Mouse (Mus musculus) heart, adult 8-10 months (tissue): ENCODE data around the gene Dlgap1. TPM values are rescaled to one million over a fixed set of nuclear protein-coding genes. Genes with fewer than 3 reads are reported as not detected.

ENCODE experiments used
- DNase-seq: peaks from one replicate; pipeline ENCODE4 v3.0.0; 2022; ENCODE audit warnings: low spot score
- total RNA-seq, 4 experiments: library from RNA; stranded (reverse); gene quantifications; 2 replicates each; pipeline ENCODE4 v1.2.4; 2022

Dlgap1 gene
- total RNA-seq, 4 experiments from 2014 or later: 0.49 to 1.1 (median 0.80) TPM

DNA sequence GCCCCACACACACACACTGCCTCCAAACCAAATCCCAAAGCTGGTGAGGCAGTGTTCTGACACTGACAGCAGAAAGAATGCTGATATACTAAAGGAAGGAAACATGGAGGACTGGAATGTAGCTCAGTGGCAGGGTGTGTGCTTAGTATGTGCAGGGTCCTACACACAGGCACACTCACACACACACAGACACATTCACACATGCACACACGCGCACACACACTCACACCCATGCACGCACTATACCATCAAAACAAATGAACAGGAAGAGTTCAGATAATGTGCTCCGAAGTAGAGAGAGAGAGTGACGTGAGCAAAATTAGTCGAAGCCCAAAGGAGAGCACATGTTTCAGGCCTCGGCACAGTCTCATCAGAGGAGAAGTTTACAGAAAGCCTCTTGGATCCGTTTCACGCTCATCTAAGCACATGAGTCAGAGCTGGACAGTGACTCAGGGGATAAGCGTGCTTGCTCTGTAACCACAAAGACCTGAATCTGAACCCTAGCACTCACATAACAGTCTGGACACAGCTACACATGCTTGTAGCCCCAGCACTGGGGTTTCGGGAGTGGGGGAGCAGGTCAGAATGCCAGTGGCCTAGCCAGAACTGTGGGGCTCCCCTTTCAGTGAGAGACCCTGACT is 750.9 kb downstream of the Dlgap1 start:
- peak; percentile 35 for DNase-seq

DNA sequence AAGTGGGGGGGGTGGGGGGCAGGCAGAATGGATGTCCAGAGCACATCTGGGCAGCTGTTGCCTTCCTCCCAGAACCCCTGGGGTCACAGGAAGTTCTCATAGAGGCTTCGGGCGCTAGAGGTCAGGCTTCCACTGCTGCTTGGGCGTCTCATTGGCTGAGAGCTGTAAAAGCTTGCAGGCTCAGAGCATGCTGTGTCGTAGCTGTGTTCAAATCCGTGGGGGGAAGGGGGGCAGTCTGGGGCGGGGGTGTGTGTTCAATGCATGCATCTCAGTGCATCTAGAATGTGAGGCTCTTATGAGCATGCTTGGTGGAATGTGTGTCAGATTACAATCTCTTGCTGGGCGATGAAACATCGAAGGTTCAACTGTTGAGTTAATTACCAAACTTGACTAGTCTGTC is 751.9 kb downstream of the Dlgap1 start:
- DNase-seq: peak; percentile 37

DNA sequence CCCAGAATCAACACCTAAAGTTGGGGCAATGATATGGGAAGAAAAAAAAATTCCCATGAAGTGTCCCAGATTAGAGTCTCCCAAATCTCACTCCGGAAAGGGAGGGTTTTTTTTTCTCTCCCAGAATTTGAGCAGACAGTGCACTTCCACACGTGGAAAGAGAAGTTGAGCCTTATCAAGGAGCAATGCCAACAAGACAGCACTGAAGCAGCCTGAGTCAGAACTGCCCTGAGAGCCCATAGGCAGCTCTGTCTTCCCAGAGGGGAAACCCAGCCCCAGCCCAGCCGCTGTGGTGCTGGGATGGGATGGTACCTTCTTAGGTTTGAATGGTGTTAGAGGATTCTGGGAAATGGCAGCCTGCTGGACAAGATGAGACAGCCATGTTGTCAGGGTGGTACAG is 753.3 kb downstream of the Dlgap1 start:
- DNase-seq: no peak

DNA sequence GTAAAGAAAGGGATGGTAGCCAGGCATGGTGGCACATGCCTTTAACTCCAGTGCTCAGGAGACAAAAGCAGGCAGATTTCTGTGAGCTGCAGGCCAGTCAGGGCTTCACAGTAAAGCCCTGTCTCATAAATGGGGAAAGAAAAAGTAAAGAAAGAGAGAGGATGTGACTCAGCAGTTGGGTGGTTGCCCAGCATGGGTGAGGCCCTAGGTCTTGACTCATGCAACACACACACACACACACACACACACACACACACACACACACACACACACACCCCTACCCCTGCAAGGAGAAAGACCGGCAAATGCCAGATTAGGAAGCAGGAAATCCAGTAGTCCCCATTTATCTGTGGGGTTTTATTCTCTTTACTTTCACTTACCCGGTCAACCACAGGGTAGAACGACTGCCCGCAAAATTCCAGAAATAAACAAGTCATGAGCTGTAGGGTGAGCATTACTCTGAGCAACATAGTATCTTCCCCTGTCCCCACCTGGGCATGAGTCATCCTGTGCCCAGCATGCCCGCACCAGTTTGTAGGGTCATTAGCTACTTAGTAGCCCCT is 759.9 kb downstream of the Dlgap1 start:
- DNase-seq: peak; percentile 86

DNA sequence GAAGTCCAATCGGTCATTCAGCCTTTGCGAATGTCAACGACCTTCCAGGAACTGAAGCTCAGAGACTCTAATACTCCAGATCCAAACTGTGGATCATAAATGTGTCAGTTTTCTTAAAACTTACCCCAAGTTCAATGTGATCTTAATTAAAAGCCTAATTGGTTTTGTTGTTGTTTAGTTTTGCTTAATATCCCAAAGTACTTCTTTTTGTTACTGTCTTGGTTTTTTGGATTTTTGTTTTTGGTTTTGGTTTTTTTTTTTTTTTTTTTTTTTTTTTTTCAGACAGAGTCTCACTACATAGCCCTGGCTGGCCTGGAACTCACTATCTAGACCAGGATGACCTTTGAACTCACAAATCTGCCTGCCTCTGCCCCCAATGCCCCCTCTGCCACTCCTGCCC is 765.9 kb downstream of the Dlgap1 start:
- no peak for DNase-seq

DNA sequence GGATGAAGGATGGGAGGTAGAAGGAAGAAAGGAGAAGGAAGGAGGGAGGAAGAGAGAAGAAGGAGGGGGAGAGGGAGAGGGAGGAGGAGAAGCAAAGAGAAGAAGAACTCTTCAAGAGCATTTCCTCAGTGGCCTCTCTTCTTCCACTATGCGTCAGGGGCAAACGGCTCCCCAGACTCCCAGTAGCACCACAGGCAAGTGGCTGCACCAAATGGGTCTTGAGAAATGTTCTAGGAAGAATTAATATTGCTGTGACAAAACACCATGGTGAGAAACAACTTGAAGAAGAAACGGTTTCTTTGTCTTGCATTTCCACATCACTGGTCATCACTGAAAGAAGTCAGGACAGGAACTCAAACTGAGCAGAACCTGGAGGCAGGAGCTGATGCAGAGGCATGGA is 766.5 kb downstream of the Dlgap1 start:
- no peak for DNase-seq

DNA sequence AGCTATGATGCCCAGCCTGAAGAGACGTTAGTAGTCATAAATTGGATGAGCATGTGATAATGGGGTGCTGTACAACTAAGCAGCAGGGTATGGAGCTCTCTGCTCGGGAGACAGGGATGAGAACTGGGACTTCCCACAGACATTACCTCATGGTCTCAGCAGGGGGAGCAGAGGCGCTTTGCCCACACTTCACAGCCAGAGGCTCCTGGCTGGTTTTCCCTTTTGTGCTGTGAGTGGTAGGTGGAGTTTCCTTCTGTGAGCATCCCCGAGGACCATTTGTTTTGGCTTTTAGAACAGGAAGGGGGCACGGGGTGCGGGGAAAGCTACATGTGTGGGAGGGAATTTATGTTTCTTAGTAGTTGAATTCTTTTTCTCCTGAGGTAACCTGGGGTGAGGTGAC is 768.6 kb downstream of the Dlgap1 start:
- peak; percentile 88 for DNase-seq

DNA sequence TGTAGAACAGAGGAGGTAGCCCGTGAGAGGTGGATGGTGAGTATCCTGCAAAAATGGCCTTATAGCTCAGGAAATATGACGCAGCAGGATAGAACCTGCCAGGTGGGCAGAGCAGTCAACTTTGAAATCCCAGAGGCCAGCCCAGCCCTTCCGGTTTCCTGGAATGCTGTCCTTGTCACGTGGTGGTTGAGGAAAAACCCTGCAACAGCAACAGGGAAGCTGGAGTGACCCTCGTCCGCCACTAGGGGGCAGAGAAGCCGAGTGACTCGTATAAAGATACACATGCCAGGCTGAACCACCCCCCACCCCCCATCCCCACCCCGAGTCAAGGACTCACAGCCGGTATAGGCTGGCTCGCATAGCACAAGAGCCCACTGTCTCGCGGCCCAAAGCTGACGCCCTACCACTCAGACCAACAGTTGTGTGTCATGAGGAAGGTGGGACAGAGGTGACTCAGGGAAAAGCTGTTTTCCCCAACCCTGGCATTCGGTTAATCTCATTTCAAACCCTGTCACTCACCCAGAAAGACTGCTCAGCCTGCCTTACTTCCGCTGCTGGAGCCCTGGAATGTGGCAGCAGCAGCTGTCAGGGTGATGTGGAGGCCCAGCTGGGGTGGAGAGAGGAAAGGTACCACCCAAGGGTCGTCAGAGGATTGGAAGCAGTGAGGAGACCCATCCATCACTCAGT is 769.4 kb downstream of the Dlgap1 start:
- DNase-seq: peak; percentile 95

DNA sequence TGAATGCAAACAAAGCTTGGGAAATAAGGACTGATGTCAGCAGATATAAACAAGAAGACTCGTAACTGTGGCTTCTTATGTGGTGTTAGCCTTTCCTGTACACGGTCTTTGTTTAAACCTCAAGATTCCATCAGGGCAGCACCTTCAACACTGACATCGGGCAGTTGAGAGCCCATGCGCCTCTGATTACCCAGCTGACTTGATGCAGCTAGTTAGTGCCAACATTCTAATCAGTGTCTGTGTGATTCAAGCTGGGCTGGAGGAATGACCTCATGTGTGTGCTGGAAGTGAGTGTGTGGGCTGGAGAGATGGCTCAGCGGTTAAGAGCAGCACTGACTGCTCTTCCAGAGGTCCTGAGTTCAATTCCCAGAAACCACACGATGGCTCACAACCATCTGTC is 770.5 kb downstream of the Dlgap1 start:
- DNase-seq: no peak

DNA sequence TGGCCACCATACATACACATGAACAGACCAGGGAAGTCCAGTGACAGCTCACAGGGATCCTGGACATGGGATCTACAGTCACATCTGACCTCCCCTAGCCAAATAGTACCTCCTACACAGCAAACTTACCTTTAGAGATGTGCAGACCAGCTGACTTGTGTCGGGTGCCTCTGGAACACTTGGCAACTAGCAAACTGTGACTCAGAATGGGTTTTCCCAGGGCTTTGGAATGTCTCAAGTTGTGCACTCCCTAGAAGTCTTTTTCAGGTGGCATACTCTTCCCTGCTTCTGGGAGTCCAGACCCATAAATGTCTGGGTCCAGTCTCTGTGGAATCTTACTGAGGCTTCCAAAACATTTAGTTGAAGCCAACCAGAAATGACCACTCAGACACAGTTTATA is 772.8 kb downstream of the Dlgap1 start:
- no peak for DNase-seq

DNA sequence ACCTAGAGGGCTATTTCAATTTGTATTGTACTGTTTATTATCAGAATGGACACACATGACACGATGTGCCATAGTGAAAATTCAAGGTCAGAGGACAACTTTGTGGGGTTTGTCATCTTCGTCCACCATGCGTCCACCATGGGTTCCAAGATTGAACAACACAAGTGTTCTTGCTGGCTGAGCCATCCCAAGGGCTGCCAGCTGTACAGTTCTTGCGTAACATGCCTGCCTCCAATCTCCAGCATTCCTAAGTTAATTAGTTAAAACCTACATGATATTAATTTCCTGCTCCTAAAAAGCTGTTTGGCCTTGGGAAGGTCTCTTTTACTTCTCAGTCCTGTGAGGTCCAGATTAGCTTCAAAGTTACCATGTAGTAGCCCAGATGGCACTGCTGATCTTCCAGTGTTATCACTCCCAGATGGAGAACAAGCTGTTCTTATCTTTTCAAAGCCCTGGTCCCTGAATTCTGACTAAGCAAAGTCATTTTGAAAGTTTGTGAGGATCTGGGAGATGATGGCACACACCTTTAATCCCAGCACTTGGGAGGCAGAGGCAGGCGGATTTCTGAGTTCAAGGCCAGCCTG is 775.8 kb downstream of the Dlgap1 start:
- no peak for DNase-seq

DNA sequence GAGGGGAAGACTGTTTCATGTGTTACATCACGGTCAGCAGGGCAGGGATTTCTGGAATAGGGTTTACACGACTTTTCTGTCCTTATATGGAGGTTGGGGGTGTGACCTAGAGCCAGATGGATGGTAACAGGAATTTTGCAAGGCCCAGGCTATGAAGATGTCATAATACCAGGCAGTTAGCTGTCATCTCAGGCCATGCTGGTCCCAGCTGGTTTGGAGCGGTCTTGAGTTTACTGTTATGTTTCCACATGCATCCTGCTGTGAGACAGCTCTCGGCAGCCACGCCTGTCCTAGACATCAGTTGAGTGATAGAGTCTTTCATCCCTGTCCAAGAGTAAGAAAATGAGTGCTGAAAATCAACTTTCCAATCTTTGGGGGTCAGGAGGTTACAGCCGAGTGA is 776.5 kb downstream of the Dlgap1 start:
- DNase-seq: no peak

DNA sequence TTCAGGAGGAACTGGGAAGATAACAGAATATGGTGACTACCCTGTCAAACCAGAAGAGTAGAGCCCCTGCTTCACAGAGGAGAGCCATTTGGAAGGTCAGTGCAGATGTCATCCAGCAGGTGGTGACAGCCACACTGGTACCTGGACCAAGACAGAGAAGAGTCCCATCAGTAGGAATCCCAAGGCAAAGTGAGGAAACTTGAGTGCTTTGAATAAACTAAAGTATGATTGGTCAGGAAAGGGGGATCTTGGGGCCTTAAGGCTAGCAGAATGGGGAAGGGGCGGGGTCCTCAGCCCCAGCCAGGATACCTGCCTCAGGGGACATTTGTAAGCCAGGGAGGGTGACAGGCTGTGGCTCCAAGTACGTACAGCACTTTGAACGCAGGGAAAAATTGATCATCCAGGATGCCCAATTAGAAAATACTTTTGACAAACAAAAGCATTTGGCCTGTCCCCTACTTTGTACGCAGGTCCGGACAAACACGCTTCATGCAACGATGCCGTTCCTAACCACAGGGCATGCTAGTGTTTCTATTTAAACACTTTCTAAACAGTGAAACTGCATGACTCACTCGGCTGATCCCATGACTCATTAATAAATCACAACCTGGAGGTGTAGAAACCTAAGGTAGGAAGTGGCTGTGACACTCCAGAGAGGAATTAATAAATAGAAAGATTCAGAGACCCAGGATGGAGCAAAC is 777.7 kb downstream of the Dlgap1 start:
- DNase-seq: no peak

DNA sequence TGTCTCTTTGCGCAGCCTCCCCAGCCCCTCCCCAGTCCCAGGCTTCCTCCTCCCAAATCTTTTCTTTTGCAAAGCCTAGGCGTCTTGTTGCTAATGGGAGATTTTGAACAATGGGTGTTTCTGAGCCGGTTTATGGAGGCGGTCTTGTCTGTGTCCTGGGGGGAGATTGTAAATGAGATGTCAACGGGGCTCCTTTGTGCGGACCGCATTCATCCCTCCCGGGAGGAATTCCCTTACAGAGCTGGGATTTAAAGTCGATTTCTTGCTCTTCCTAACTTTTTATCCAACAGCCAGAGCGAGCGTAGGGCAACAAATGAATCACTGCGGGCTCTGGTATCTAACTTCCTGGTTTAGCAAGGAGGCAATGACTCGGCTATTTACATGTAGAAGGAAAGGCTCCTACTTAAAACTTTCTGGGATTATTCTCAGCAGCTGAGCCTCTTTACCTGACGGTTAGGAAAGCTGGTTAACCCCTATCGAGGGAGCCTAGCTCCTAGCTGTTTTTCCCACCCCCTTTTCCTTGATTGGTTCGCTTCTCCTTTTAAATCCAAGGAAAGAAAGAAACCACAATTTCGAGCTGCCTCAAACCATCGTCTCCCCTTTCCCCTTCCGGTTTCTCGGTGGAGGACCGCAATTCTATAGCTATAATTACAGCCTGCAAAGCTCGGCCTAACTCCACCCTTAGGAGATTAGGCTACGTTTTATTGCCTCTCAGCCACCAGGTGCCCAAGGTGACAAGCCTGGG is 779.0 kb downstream of the Dlgap1 start:
- DNase-seq: peak; percentile 42

DNA sequence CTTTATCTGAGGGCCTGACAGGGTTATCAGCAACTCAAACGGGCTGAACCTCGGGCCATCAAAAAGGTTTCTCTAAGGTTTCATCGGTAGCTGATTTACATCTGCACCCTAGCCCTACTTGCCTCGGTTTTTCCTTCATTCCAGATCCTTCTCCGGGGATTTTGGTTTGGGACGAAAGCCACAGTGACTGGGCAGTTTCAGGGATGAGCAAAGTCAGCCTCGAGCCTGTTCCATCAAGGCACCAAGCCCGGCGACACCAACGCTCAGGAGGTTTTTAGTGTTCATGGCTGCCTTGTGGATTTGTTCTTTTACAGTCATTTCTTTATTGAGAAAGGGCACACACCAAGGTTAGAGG is 779.6 kb downstream of the Dlgap1 start:
- DNase-seq: no peak

DNA sequence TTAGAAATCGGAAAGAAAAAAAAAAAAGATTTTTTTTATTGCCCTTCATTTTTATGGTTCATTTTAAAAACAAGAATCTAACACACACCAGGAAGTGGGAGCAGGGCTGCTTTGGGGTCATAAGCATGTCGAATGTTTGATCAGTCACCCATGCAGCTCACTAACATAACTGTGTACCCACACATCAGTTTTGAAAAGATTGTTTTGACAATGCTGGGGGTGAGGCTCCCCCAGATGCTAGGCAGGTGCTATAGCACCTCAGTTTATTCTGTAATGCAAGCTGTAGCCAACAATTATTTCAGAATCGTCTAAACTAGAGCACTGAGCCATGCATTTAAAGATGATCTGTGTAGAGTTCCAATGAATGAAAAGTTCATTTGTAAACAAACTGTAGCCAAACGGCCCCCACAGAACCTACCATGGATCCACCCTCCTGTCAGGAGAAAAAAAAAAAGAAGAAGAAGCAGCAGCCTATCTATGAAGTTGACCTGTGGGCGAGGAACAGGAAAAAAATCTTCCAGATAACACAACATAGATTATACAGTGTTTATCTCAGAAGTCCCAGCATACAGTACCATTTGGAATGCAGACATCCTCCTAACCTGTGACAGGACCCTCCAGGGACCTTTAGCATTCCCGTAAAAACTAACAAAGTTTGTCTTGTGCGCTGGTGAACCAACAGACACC is 780.2 kb downstream of the Dlgap1 start:
- DNase-seq: no peak

DNA sequence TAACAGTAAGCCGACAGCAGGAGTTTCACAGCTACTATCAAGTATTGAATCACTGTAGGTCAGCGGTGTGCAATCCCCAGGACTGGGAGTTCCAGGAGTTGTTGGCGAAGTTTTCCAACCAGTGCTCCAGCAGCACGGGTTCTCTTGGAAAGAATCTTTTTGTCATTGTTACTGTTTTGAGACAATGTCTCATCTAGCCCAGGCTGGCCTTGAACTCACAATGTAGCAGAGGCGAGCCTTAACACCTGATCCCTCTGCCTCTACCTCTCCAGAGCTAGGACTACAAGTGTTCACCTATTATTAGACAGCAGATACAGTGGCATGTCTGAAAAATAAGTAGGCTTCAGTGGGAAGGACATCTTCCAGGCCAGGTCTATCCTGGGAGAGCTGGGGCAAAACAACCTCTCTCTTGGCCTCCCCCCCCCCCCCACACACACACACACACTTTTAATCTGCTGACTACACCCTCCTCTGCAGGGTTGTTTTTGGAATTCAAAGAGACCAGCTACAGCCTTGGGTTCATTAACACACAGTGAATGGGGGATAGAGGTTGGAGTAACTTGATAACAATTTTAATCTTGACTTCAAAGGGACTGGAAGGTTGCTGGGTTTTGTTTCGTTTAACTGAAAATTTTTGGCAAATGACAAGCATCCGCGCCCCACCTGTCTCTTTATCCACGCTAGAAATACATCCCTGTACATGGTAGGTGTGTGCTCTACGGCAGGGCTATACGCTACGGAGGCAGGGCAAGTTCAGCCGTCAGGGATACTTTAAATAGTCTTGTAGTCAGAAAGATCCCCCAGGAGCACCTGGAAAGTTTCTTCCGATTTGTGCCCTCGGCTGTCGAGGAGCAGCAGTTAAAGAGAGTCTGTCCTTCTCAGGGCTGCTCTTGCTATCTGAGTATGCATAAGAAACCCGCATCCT is 781.6 kb downstream of the Dlgap1 start:
- no peak for DNase-seq

DNA sequence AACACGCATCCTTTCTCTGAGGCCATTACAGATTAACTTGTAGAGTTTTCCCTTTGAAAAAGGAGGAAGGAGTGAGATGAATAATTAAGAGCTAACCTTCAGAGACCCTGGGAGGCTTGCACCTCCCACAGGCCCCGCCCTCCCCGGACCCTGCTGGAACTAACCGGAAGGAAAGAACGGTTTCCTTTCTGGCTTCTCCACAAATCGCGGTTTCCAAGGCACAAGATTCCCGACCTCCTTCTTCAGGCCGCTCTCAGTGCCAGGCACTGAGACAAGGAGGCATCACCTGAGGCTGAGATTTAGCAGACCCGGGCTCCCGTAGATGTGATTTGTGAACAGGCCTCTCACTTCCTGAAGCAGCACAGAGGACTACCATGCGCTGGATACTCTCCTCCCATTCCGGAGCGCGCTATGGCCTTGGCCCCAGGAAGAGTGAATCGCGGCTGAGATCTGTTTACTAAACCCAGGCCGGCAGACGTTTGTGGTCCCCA is 782.3 kb downstream of the Dlgap1 start:
- peak; percentile 73 for DNase-seq

DNA sequence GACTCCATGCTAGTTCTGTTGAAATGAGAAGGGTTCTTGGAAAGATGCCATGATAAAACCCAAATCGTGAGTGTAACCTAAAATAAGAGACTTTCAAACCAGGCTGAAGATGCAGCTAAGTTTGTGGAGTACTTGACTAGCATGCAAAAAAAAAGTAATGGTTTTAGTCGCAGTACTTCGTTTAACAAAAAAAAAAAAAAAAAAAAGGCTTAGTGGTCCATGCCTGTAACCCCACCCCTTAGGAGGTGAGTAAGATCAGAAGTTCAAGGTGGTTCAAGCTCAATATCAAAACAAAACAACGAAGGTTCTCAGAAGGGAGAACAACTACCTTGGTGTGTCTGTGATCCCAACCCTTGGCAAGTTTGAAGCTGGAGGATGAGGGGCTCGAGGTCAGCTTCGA is 782.8 kb downstream of the Dlgap1 start:
- no peak for DNase-seq
